Mouse (Mus musculus) C2C12 (cell line): ENCODE measurements around the gene Trio.

Experiments
- CTCF ChIP-seq: IDR thresholded peaks from one replicate; pipeline ENCODE4 v1.5.1; 2011; ENCODE audit not compliant: control insufficient read depth, insufficient read depth, insufficient read length
- MAX ChIP-seq: IDR thresholded peaks from one replicate; pipeline ENCODE4 v1.6.1; 2011; ENCODE audit warnings: mild to moderate bottlenecking, control low read depth

GRCm38 (mm10) chr15:27779827-27780226, 245.8 kb downstream of the Trio start:
- TF ChIP-seq CTCF (no peak), MAX (no peak)
